ENCODE assay signal across 11 mouse cellular contexts in the genomic region with DNA sequence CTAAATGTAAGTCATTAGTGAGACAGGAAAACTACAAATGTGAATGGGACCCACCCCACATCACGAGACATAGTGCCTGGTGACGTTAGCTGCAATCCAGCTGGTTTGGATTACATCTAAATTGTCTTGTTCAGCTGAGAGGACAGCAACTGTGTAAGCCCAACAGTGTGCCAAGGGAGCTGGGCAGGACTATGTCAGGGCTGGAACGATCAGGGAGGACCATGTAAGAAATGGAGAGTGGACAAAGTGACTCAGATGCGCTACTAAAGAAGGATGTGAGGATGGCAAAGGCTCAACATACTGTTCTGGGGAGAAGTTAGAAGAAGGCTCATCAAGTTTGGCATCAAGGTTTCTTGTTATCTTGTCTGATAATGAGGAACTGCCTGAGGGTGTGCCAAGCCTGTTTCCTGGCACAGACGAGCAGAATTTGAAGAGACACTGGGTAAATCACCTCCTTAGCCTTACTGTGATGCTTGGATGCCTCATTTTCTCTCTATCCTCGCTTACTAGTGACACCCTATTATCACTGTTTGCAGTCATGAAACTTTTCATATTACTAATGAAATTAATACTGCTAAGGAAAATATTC.
"Had no signal": no experiment of that assay in that cellular context is flagged by ENCODE, and none has a peak within 500 bp of the region (broad histone marks: within the 10 kb centered on the region; RNA-seq: fewer than 3 reads in every experiment).

No protein-coding gene starts in this region.

- H3K4me3 ChIP-seq: liver, embryonic 15.5 days; midbrain, embryonic 13.5 days; stomach, embryonic 15.5 days had no signal

- H3K4me1 ChIP-seq: liver, embryonic 15.5 days had no signal

- DNase-seq: kidney, postnatal 36 days; layer of hippocampus, adult 9-11 months; layer of hippocampus, postnatal 36 days; lung, adult 2 months; right cerebral cortex, postnatal 14 days; thymus, adult 2 months; thymus, postnatal 25 days had no signal

- H3K27me3 ChIP-seq: liver, embryonic 15.5 days; midbrain, embryonic 13.5 days; stomach, embryonic 15.5 days had no signal

- H3K27ac ChIP-seq: kidney, postnatal 0 days; liver, embryonic 15.5 days; midbrain, embryonic 13.5 days; stomach, embryonic 15.5 days had no signal
